Mouse (Mus musculus) thymus, adult 2 months (tissue): ENCODE data around the gene Angptl8.
"Not testable (repeated sequence)": the region's sequence is repeated elsewhere in the genome, so short reads cannot be mapped to it uniquely, and the experiment has no call there.

Experiments
- CTCF ChIP-seq: fragments of 200-500 bp; IDR thresholded peaks from 2 replicates; pipeline ENCODE4 v1.5.1; 2012; ENCODE audit warnings: mild to moderate bottlenecking, control low read depth, low read length, moderate library complexity, borderline replicate concordance; ENCODE audit not compliant: control insufficient read depth, poor library complexity, insufficient read depth; ENCODE audit errors: extremely low read depth
- POLR2A ChIP-seq: fragments of 200-500 bp; IDR thresholded peaks from 2 replicates; pipeline ENCODE4 v1.6.1; 2012; ENCODE audit warnings: mild to moderate bottlenecking, low read length, control low read depth, moderate library complexity; ENCODE audit not compliant: control insufficient read depth, poor library complexity, insufficient read depth; ENCODE audit errors: extremely low read depth

- not testable (repeated sequence) for TF ChIP-seq POLR2A, CTCF
These were observed 49.0 kb upstream of the Angptl8 start for GRCm38 (mm10) chr9:21786309-21786708.
